Mouse (Mus musculus) small intestine, adult 2 months (tissue): Measurements from ENCODE around the gene Fpr2. TPM values are rescaled to one million over a fixed set of nuclear protein-coding genes. Genes with fewer than 3 reads are reported as not detected.
A peak's percentile ranks its signal among the peaks of the same experiment; 100 is the strongest.
"Not testable (repeated sequence)": the region's sequence is repeated elsewhere in the genome, so short reads cannot be mapped to it uniquely, and the experiment has no call there.

ENCODE experiments used
- H3K27ac ChIP-seq: fragments of 200-500 bp; 2 replicates; pipeline ENCODE4 v1.5.1; 2012; ENCODE audit warnings: low read depth, low read length, control low read depth, inconsistent platforms; ENCODE audit not compliant: insufficient read depth
- H3K27me3 ChIP-seq: fragments of 200-500 bp; 2 replicates; pipeline ENCODE4 v1.6.1; 2012; ENCODE audit warnings: mild to moderate bottlenecking, moderate library complexity, low read length, inconsistent platforms; ENCODE audit not compliant: control insufficient read depth, insufficient read depth
- H3K36me3 ChIP-seq: fragments of 200-500 bp; 2 replicates; pipeline ENCODE4 v1.6.1; 2012; ENCODE audit warnings: mild to moderate bottlenecking, low read length, control low read depth, inconsistent platforms; ENCODE audit not compliant: control insufficient read depth, insufficient read depth
- H3K4me1 ChIP-seq: fragments of 200-500 bp; 2 replicates; pipeline ENCODE4 v1.6.1; 2012; ENCODE audit warnings: low read length, inconsistent platforms, mixed read lengths; ENCODE audit not compliant: control insufficient read depth, insufficient read depth, insufficient read length
- H3K4me3 ChIP-seq: fragments of 200-500 bp; 2 replicates; pipeline ENCODE4 v1.5.1; 2012; ENCODE audit warnings: low read depth, mild to moderate bottlenecking, control low read depth, inconsistent platforms, low read length, moderate library complexity
- CTCF ChIP-seq: fragments of 200-500 bp; IDR thresholded peaks from 2 replicates; pipeline ENCODE4 v1.5.1; 2012; ENCODE audit warnings: low read depth, mild to moderate bottlenecking, control low read depth, inconsistent platforms, low read length, moderate library complexity, mixed read lengths; ENCODE audit not compliant: insufficient replicate concordance, insufficient read length; ENCODE audit errors: extremely low read depth
- POLR2A ChIP-seq: fragments of 200-500 bp; IDR thresholded peaks from 2 replicates; pipeline ENCODE4 v1.6.1; 2012; ENCODE audit warnings: low read depth, mild to moderate bottlenecking, control low read depth, inconsistent platforms, low read length, moderate library complexity
- WGBS: fragments of 180-500 bp; shearing (Covaris S2); methylation state at CpG from one replicate; pipeline ENCODE4 v1.1.7; 2018; 5-methylcytosine and 5-hydroxymethylcytosine counted together
- polyA plus RNA-seq: library from polyadenylated mRNA; depleted of rRNA; stranded (reverse); fragments of >200 nt; gene quantifications from 2 replicates; pipeline ENCODE4 v1.2.3, GENCODE M21; 2012; rRNA removed

Fpr2 gene
- polyA plus RNA-seq: 0.19 TPM in 1 of 2 replicates, not detected in the other

DNA sequence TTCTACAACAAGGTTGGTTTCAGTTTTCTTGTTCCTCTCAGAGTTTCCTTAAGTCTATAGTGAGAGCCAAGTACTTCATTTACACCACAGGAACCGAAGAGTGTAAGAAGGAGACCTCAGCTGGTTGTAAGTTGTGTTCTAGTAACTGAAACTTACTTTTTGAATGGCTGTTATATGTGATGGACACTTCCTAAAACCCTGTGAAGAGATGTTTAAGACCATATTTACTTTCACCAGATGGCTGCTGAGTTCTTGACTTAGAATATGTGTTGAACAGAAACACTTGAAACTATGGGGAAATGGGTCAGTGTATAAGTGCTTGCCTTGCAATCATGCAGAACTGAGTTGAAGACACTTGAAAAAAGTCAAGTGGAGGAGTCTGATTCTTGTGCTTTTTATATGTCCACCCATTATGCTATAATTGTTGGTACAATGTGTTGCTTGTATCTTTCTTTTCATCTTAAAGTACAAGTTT lies at the start of gene Fpr2, which contains the start of gene Fpr3:
Gene Fpr2 (plus strand): TSS at position 51 of the 475 bp plus-strand sequence.
Gene Fpr3 (plus strand): TSS at position 79 of the 475 bp plus-strand sequence.
- Histone ChIP-seq H3K27ac (no peak within 1 kb of the TSS), H3K36me3 (no peaks in the 10 kb centered on the region), H3K4me1 (no peaks in the 10 kb centered on the region), H3K27me3 (no peaks in the 10 kb centered on the region), H3K4me3 (no peak within 1 kb of the TSS)
- TF ChIP-seq CTCF (no peak), POLR2A (no peak)
- WGBS: 37% methylated on average over 1 of the region's 1 CpGs

DNA sequence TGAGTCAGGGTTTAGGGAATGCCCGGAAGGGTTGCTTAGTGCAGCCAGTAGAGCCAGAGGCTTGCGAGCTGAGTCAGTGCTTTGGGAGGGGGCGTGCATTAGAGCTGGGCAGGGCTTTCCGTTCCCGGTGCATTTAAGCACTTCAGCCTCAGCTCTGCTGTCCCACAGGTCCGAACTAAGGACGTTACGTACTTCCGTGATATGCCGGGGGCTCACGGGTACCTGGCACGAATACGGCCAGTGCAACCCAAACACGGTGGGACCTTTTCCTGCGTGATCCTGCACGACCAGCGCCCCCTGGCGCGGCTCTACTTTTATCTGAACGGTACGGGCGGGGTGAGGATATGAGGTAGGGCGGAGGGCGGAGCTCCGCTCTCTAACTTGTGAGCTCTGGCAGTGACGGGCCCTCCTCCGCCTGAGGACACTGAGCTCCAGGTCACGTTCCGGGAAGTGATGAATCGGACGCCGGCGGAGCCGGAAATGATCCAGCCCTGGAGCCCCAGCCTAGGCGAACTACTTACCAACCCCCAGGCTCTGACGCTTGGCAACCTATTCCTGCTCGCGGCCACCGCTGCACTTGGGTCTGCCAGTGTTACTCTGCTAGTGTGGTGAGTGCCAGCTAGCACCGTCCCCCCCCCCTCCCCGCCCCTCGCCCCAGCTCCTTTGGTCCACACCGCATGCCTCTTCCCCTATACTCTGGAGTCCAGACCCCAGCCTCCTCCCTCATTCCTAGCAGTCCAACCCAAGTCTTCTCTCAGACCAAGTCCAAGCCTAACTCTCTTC lies 49.5 kb upstream of the Fpr2 start:
- Histone ChIP-seq H3K4me3 (peak overlapping the region; percentile 71), H3K27me3 (no peaks in the 10 kb centered on the region), H3K36me3 (no peaks in the 10 kb centered on the region), H3K4me1 (no peaks in the 10 kb centered on the region), H3K27ac (peak overlapping the region; percentile 62)
- 1% methylated on average over 43 of the region's 43 CpGs for WGBS
- TF ChIP-seq POLR2A: peak; percentile 82
- peak; percentile 86; the same call in 1 of the 2 replicates for TF ChIP-seq CTCF

GRCm38 (mm10) chr17:17839276-17839675 lies 48.3 kb upstream of the Fpr2 start:
- no peak for TF ChIP-seq POLR2A
- TF ChIP-seq CTCF: no peak
- H3K4me1 ChIP-seq: no peaks in the 10 kb centered on the region
- 97% methylated on average over 2 of the region's 2 CpGs for WGBS
- no peaks in the 10 kb centered on the region for H3K36me3 ChIP-seq
- H3K4me3 ChIP-seq: no peak overlapping the region
- no peak overlapping the region for H3K27ac ChIP-seq
- no peaks in the 10 kb centered on the region for H3K27me3 ChIP-seq

DNA sequence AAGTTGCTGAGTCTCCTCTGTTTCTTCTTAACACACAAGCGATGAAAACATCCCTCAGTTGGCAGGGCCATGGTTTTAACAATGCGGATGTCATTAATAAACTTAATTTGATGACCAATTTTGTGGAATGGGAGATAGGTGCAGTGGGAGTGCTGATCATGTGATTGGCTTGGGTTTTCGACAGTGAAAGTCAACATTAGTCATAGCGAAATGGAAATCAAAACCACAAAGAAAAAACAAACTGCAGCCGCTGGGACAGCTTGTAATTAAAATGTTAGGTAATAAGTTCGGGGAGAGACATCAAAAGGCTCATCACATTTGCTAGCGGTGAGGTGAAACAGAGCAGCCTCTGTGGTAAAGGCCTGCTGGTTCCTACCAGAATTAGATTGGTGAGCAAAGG lies 46.8 kb upstream of the Fpr2 start:
- Histone ChIP-seq H3K4me1 (no peaks in the 10 kb centered on the region), H3K27me3 (no peaks in the 10 kb centered on the region), H3K4me3 (no peak overlapping the region), H3K27ac (no peak overlapping the region), H3K36me3 (no peaks in the 10 kb centered on the region)
- TF ChIP-seq CTCF (no peak), POLR2A (no peak)
- WGBS: 83% methylated on average over 7 of the region's 7 CpGs

DNA sequence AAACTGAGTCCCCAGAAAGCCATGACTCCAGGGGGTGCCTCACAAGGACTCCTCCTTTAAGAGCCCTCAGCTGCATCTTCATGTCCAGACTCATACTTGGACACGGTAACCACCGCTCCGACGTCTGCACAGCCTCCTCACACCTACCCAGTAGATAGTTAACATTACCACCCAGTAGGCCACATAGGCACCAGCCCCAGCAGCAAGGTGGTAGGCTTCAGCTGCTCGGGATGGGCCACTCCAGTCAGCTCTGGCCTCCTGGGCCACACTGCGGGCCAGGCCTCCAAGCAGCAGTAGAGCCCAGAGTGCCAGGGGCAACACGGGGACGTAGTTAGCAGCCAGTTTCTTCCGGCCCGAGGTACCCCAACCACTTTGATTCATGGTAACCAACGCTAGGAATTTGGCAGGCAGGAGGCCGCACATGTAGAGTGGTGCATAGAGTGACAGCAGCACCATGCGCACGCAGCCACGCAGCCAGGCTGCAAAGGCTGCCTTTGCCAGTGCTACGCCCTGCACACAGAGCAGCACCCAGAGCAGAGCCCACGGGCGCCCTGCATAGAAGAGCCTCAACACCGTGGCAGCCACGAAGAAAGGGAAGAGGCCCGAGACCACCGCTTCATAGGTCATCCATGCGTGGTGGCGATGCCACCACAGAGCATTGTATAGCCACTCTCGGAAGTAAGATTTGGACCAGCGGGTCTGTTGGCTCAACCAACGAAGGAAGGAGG lies 43.9 kb upstream of the Fpr2 start:
- no peak for TF ChIP-seq CTCF
- Histone ChIP-seq H3K4me1 (no peaks in the 10 kb centered on the region), H3K4me3 (no peak overlapping the region), H3K27ac (no peak overlapping the region), H3K36me3 (no peaks in the 10 kb centered on the region), H3K27me3 (no peaks in the 10 kb centered on the region)
- WGBS: 72% methylated on average over 27 of the region's 27 CpGs

GRCm38 (mm10) chr17:17844606-17845005 lies 43.0 kb upstream of the Fpr2 start:
- H3K4me1 ChIP-seq, H3K27me3 ChIP-seq, H3K4me3 ChIP-seq, H3K36me3 ChIP-seq, H3K27ac ChIP-seq: not testable (repeated sequence)
- 54% methylated on average over 3 of the region's 3 CpGs for WGBS
